Mouse (Mus musculus) midbrain, embryonic 16.5 days (tissue): ENCODE data around the gene Plxna4. TPM values are rescaled to one million over a fixed set of nuclear protein-coding genes. Genes with fewer than 3 reads are reported as not detected.
A peak's percentile ranks its signal among the peaks of the same experiment; 100 is the strongest.

Experiments
- ATAC-seq: fragments of 200-750 bp; cut with Nextera tagmentation; 2 replicates; pipeline ENCODE4 v1.8.0; 2017; ENCODE audit warnings: moderate TSS enrichment
- H3K27ac ChIP-seq: fragments of 300-500 bp; sonication (generic); 2 replicates; pipeline ENCODE4 v1.5.1; 2014; ENCODE audit warnings: mild to moderate bottlenecking, low read length, mixed read lengths
- H3K27me3 ChIP-seq: fragments of 300-500 bp; sonication (generic); 2 replicates; pipeline ENCODE4 v1.6.1; 2014; ENCODE audit warnings: low read depth, low read length, mixed read lengths; ENCODE audit not compliant: control insufficient read depth, insufficient read depth
- H3K36me3 ChIP-seq: fragments of 300-500 bp; sonication (generic); 2 replicates; pipeline ENCODE4 v1.6.1; 2014; ENCODE audit warnings: mild to moderate bottlenecking, low read length, moderate library complexity, mixed read lengths; ENCODE audit not compliant: control insufficient read depth, insufficient read depth
- H3K4me1 ChIP-seq: fragments of 300-500 bp; sonication (generic); 2 replicates; pipeline ENCODE4 v1.6.1; 2014; ENCODE audit warnings: mild to moderate bottlenecking, low read length, mixed read lengths; ENCODE audit not compliant: control insufficient read depth, insufficient read depth
- H3K4me2 ChIP-seq: fragments of 300-500 bp; sonication (generic); 2 replicates; pipeline ENCODE4 v1.6.1; 2014; ENCODE audit warnings: mild to moderate bottlenecking, low read length, mixed read lengths
- H3K4me3 ChIP-seq: fragments of 300-500 bp; sonication (generic); 2 replicates; pipeline ENCODE4 v1.5.1; 2014; ENCODE audit warnings: low read depth, mild to moderate bottlenecking, low read length, moderate library complexity, mixed read lengths
- H3K9ac ChIP-seq: fragments of 300-500 bp; sonication (generic); 2 replicates; pipeline ENCODE4 v1.6.1; 2014; ENCODE audit warnings: low read depth, low read length, mixed read lengths
- H3K9me3 ChIP-seq: fragments of 300-500 bp; sonication (generic); replicated peaks from 2 replicates; pipeline ENCODE4 v1.6.1; 2014; ENCODE audit warnings: mild to moderate bottlenecking, low read length, mixed read lengths; ENCODE audit not compliant: control insufficient read depth, poor library complexity, severe bottlenecking
- WGBS: fragments of 180-500 bp; shearing (Covaris S2); extraction: QIAGEN DNeasy Blood & Tissue Kit; methylation state at CpG from one replicate; pipeline ENCODE4 v1.1.7; 2014; 5-methylcytosine and 5-hydroxymethylcytosine counted together
- polyA plus RNA-seq: library from polyadenylated mRNA; unstranded; fragments of >200 nt; fragmentation: Nextera tagmentation; extraction: Ambion mirVana; gene quantifications from 2 replicates; pipeline ENCODE4 v1.2.1, GENCODE M21; 2015

Gene Plxna4
- polyA plus RNA-seq, 1 experiment from 2014 or later = 11.7 TPM

DNA sequence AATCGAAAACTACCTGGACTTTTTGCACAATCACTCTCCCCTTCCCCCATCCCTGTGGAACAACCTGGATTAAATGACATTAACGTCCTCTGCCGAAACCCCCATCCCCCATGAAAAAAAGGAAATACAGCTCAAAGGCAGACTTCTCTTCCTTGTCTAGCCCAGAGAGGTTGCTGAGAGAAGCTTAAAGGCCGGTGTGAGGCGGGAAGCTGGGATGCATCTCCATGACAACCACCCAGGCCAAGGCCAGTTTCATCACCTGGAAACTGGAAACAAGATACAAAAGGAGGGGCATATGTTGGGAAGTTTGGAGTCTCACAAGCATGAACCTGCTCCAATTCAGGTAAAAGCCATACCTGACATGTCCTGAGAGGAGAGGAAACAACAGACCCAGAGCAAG, 230.5 kb downstream of the Plxna4 start:
- Histone ChIP-seq H3K27ac (peak overlapping the region; percentile 63), H3K9me3 (no peaks in the 10 kb centered on the region), H3K4me1 (peaks cover 26% of the 10 kb centered on the region), H3K4me2 (0 out of 2 replicates have a peak overlapping the region, but pooled peaks have one; percentile 13), H3K4me3 (no peak overlapping the region), H3K9ac (no peak overlapping the region), H3K27me3 (no peaks in the 10 kb centered on the region), H3K36me3 (no peaks in the 10 kb centered on the region)
- 37% methylated on average over 5 of the region's 5 CpGs for WGBS
- ATAC-seq = peak; percentile 63; the same call in 1 of the 2 replicates

DNA sequence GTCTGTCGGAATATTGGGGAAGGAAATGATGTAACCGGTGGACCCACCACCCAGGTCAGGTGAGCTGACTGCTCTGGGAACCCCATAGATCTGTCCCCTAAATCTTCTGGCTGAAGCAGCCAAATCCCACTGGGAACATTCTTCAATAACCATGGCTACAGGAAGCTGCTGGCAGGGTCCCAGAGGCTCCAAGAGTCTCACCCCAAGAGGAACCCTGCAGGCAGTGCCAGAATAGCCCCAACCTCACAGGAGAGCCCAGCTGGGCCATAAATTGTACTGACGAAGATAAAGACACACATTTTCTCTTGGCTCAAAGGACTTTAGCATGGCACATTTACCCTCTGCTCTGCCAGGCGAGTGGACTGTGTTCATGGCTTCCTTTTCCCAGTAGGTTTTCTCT, 232.4 kb downstream of the Plxna4 start:
- H3K9me3 ChIP-seq = no peaks in the 10 kb centered on the region
- no peaks in the 10 kb centered on the region for H3K27me3 ChIP-seq
- no peak overlapping the region for H3K4me2 ChIP-seq
- ATAC-seq = no peak
- 77% methylated on average over 4 of the region's 4 CpGs for WGBS
- peaks cover 20% of the 10 kb centered on the region for H3K4me1 ChIP-seq
- no peak overlapping the region for H3K9ac ChIP-seq
- H3K36me3 ChIP-seq = no peaks in the 10 kb centered on the region
- no peak overlapping the region for H3K4me3 ChIP-seq
- peak overlapping the region; percentile 19; the same call in 1 of the 2 replicates for H3K27ac ChIP-seq

DNA sequence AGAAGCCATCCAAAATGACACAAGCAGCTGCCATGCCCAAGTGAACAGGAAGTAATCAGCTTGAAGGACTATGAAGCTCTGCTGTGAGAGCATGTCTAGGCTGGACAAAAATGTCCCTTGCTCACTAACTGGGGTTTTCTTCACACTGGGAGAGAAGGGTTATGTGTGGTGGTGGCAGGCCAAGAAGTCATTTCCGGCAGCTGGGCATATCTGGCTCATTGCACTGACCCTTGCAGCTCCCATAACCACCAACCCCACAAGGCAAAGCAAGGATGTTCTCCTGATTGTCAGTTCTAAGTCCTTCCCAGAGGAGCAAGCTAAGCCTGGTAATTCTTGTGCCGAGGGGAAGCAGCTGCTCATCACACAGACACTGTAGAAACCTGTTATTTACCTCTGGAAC, 239.0 kb downstream of the Plxna4 start:
- no peak for ATAC-seq
- Histone ChIP-seq H3K4me1 (peaks cover 10% of the 10 kb centered on the region; the same call in 1 of the 2 replicates), H3K36me3 (no peaks in the 10 kb centered on the region), H3K9ac (no peak overlapping the region), H3K9me3 (no peaks in the 10 kb centered on the region), H3K27ac (no peak overlapping the region), H3K4me3 (no peak overlapping the region), H3K27me3 (no peaks in the 10 kb centered on the region), H3K4me2 (no peak overlapping the region)
- WGBS = 73% methylated on average over 2 of the region's 2 CpGs

DNA sequence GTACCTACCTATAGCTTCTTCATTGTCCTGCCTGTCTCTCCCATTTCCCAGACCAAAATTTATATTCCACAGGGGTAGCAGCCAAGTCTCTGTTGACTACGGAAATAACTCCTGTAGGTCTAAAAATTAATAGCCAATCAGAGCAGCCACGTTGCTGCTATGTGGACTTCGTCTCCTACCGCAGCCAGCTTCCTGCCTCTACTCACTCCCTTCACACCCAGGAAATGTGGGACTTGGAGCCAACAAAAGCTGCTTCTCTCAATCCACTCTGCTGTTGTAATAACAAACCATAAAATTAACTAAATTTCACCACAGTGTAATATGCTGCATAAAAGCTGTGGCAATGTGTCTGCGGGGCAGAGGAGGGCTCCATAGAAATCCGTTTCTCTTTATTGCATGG, 239.9 kb downstream of the Plxna4 start:
- Histone ChIP-seq H3K9me3 (no peaks in the 10 kb centered on the region), H3K4me2 (no peak overlapping the region), H3K36me3 (no peaks in the 10 kb centered on the region), H3K27me3 (no peaks in the 10 kb centered on the region), H3K27ac (no peak overlapping the region), H3K9ac (no peak overlapping the region), H3K4me3 (no peak overlapping the region), H3K4me1 (peaks cover 10% of the 10 kb centered on the region; the same call in 1 of the 2 replicates)
- WGBS = 85% methylated on average over 6 of the region's 6 CpGs
- no peak for ATAC-seq

DNA sequence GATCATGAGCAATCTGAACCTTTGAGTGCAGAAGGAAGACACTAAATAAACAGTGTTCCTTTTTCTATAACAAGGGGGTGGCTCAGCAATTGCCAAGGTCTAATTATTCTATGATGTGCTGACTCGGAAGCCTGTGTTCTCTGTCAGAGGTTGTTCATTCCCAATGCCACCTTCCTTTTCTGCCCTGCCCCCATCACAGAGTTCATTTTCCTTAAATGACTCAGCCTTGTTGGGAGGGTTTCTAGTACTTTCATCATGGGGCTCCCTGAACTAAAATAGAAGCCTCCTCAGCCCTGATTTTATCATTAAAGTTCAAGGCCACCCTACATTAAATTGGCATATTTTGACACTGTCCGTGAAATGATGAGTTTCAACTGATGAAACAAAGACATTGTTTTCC, 242.0 kb downstream of the Plxna4 start:
- ATAC-seq = no peak
- H3K4me2 ChIP-seq = no peak overlapping the region
- H3K9me3 ChIP-seq = no peaks in the 10 kb centered on the region
- no peak overlapping the region for H3K9ac ChIP-seq
- H3K4me3 ChIP-seq = no peak overlapping the region
- H3K4me1 ChIP-seq = peaks cover 14% of the 10 kb centered on the region
- WGBS = 82% methylated on average over 2 of the region's 2 CpGs
- no peaks in the 10 kb centered on the region for H3K36me3 ChIP-seq
- H3K27me3 ChIP-seq = no peaks in the 10 kb centered on the region
- H3K27ac ChIP-seq = no peak overlapping the region

DNA sequence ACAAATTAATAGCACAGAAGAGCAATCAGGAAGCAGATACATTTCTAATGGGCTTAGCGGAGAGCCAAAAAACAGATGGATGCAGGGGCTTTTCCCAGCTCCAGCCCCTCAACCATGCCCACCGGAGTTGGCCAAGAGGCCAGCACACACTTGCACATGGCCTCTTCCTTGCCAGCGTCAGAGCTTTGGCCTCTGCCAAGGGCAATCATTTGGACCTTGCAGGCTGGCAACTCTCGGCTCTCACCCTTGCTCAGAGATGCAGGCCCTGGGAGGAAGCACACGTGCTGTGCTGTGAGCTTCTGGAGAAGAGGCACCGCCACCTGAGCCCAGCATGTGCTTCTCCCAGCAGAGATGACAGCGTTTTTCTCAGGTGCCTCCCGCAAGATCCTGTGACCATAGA, 245.3 kb downstream of the Plxna4 start:
- Histone ChIP-seq H3K36me3 (no peaks in the 10 kb centered on the region), H3K9me3 (no peaks in the 10 kb centered on the region), H3K27me3 (no peaks in the 10 kb centered on the region), H3K4me2 (no peak overlapping the region), H3K4me3 (no peak overlapping the region), H3K9ac (no peak overlapping the region), H3K27ac (no peak overlapping the region), H3K4me1 (peaks cover 4% of the 10 kb centered on the region; the same call in 1 of the 2 replicates)
- no peak for ATAC-seq
- 80% methylated on average over 8 of the region's 8 CpGs for whole genome bisulfite sequencing

DNA sequence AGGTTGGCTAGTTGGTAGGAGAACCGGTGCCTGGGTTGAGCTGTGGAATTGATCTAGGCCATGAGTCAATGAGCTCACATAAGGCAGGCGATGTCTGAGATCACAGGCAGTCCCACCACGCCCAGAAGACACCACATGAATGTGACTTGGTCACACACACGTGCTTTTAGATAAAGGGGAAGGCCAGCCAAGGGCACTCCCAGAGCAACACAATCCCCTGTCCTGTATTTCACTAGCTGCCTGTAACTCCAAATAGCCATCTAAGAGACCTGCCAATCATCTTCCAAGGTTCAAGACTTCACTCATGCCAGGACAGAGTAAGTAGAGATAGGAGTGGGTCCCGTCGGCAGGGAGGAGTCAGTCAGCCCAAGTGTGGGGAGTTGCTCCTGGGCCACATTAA, 245.7 kb downstream of the Plxna4 start:
- H3K4me3 ChIP-seq = no peak overlapping the region
- no peaks in the 10 kb centered on the region for H3K9me3 ChIP-seq
- H3K4me1 ChIP-seq = peaks cover 4% of the 10 kb centered on the region; the same call in 1 of the 2 replicates
- ATAC-seq = 0 out of 2 replicates have a peak, but pooled peaks have one; percentile 11
- H3K9ac ChIP-seq = no peak overlapping the region
- no peak overlapping the region for H3K27ac ChIP-seq
- no peaks in the 10 kb centered on the region for H3K36me3 ChIP-seq
- no peaks in the 10 kb centered on the region for H3K27me3 ChIP-seq
- no peak overlapping the region for H3K4me2 ChIP-seq
- WGBS = 81% methylated on average over 6 of the region's 6 CpGs

DNA sequence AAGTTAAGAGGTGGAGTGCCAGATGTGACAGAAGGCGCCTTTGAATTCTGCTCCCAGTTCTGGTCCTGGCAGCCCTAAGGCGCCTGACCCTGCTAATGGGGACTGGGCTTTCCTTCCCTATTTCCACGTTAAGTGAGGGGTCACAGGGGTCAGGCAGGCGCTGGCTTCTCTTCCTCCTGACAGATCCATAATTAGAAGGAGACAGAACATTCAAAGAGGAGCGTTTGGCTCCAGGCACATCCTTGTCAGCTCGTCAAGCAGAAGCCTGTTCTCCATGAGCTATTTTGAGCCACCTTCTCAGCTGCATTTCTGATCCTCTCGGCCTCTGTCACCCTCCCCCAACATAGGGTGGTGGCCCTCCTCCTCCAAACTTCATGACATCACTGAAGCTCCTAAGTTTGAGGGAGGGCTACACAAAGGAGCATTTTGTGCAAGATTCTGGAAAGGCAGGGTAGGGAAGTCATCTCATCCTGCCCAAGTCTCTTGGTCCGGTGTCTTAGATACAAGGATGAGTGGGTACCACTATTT, 249.5 kb downstream of the Plxna4 start:
- no peak for ATAC-seq
- Histone ChIP-seq H3K9me3 (no peaks in the 10 kb centered on the region), H3K27ac (no peak overlapping the region), H3K4me2 (no peak overlapping the region), H3K27me3 (no peaks in the 10 kb centered on the region), H3K9ac (no peak overlapping the region), H3K36me3 (no peaks in the 10 kb centered on the region), H3K4me1 (peaks cover 4% of the 10 kb centered on the region; the same call in 1 of the 2 replicates), H3K4me3 (no peak overlapping the region)
- 57% methylated on average over 8 of the region's 8 CpGs for WGBS

DNA sequence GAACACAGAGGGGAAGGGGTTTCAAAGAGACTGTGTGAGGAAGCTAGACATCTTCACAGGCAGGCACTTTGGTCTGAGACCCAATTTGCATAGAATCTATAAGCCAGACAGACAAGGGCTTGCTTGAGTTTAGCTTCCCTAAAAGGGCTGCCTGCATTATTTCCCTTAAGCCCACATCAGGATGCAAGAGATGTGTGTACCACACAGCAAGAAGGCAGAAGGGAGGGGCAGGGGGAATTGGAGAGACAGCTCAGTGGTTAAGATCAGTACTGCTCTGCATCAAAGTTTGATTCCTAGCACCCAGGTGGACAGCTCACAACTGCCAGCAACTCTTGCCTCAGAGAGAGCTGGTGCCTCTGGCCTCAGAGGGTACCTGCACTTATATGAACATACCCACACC, 256.7 kb downstream of the Plxna4 start:
- Histone ChIP-seq H3K27ac (no peak overlapping the region), H3K9ac (no peak overlapping the region), H3K4me3 (no peak overlapping the region), H3K9me3 (no peaks in the 10 kb centered on the region), H3K27me3 (no peaks in the 10 kb centered on the region), H3K4me2 (no peak overlapping the region), H3K4me1 (peaks cover 20% of the 10 kb centered on the region), H3K36me3 (no peaks in the 10 kb centered on the region)
- ATAC-seq = no peak
